Mouse (Mus musculus) layer of hippocampus, adult 9-10 months (tissue): ENCODE results near the gene Coa6.
A peak's percentile ranks its signal among the peaks of the same experiment; 100 is the strongest.
"Not testable (repeated sequence)": the region's sequence is repeated elsewhere in the genome, so short reads cannot be mapped to it uniquely, and the experiment has no call there.

Experiments used
- DNase-seq: peaks from one replicate; pipeline ENCODE4 v3.0.0; 2022; ENCODE audit warnings: low spot score

Coa6 gene

DNA sequence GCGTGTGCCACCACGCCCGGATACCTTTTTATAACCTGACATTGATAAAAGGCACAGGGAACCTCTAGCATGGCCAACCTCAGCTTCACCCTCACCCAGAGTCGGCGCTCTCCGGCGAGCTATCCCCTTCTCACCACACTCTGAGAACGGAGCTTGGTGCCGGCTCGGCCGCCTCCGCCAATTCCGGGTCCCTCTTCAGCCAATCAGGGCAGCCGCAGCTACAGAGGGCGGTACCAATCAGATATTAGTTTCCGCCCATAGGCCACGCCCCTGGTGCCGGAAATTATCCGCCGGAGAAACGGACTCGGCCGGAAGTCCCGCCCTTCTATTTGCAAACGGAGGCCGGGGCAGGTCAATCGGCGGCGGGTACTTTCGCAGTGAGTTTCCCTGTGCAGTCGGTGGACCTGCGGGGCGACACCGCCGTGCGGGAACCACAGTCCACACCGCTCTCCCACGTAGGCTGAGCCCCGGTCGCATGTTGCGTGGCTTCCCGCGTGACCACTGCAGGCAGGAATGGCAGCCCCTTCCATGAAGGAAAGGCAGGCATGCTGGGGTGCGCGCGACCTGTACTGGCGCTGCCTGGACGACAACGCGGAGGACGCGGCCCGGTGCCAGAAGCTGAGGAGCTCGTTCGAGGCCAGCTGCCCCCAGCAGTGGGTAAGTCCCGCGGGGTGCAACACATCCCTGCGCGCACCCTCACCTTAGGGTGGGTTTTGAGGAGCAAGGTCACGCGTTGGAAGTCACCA, at the start of gene Coa6:
TSS of gene Coa6 (plus strand) at position 342 of the 746 bp plus-strand sequence.
- DNase-seq: peak; percentile 93

- DNase-seq: no peak
These were observed 42.7 kb upstream of the Coa6 start for GRCm38 (mm10) chr8:126379580-126379979.

- no peak for DNase-seq
These were observed 42.2 kb upstream of the Coa6 start for GRCm38 (mm10) chr8:126380141-126380540.

GRCm38 (mm10) chr8:126381299-126381698, 41.0 kb upstream of the Coa6 start:
- DNase-seq: no peak

- no peak for DNase-seq
These were observed 40.1 kb upstream of the Coa6 start for GRCm38 (mm10) chr8:126382216-126382615.

GRCm38 (mm10) chr8:126382749-126383148, 39.6 kb upstream of the Coa6 start:
- DNase-seq: no peak

DNA sequence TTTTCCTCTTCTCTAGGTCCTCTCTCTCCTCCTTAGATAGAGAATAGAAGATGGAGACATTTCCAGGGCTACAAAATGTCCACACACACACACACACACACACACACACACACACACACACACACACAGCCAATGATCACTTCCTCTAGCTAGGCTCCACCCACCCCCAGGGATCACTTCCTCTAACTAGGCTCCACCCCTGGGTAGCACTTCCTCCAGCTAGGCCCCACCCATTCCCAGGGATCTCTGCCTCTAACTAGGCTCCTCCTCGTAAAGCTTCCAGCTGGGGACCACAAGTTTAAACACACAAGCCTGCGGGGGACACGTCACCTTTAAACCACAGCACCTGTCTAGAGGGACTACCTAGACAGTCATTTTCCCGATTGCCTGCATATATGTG, 34.7 kb upstream of the Coa6 start:
- no peak for DNase-seq

DNA sequence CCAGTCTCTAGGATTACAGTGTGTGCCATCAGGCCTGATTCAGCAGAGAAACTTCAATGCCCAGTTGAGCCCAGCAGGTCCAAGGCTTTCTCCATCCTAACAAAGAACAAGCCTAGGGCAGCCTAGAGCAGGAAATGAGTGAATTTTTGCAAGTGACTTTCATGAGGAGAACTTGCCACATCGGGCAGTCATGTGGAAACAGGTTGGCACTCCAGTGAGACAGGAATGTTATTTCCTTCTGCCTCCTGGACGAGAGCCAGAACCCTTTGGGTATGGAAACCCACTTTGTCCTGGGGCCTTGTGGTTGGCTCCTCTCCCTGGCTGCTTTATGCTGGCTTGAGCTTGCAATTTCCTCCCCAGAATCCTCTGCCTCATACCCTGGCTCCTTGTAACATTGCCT, 30.8 kb upstream of the Coa6 start:
- no peak for DNase-seq

GRCm38 (mm10) chr8:126395386-126395785, 26.9 kb upstream of the Coa6 start:
- no peak for DNase-seq

- no peak for DNase-seq
These were observed 26.4 kb upstream of the Coa6 start for GRCm38 (mm10) chr8:126395917-126396316.

GRCm38 (mm10) chr8:126398349-126398748, 24.0 kb upstream of the Coa6 start:
- DNase-seq: no peak

GRCm38 (mm10) chr8:126404550-126404949, 17.8 kb upstream of the Coa6 start:
- DNase-seq: not testable (repeated sequence)

DNA sequence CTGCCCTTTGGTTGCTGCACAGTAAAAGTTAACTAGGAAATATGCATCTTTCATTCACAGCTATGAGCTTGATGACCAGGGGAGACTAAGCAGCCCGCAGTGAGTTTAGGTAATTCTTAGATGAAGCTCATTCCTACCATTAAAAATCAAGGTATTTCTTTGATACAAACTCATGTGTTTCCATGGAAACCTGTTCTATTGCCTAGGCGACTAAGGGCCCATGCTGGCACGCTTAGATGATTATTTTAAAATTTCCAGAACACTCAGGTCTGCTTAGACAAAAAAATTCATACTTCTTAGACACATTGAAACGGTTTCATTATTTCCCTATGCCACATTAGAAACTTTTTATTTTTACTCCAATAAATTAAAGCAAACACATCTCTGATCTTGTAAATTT, 17.3 kb upstream of the Coa6 start:
- no peak for DNase-seq

GRCm38 (mm10) chr8:126420834-126421233, 1.5 kb upstream of the Coa6 start:
- no peak for DNase-seq

GRCm38 (mm10) chr8:126422920-126423300, 595 bp downstream of the Coa6 start:
- no peak for DNase-seq

DNA sequence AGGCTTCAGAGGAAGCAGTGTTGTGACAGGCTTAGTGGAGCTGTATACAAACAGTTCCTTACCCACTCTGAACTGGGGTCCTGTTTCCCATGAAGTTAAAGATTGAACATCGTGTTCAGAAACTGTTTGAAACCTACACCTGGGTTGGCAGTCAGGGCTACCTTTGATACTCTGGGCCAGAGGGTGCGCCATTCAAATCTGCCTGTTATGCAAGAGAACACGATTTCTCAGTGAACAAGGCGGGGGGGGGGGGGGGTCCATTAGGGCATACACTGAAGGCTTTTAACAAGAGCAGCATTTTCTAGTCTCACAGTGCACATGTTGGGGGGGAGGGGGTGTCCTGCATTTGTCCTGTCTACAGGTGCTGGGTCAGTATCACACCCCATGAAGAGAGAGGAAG, 1.8 kb downstream of the Coa6 start:
- DNase-seq: no peak

DNA sequence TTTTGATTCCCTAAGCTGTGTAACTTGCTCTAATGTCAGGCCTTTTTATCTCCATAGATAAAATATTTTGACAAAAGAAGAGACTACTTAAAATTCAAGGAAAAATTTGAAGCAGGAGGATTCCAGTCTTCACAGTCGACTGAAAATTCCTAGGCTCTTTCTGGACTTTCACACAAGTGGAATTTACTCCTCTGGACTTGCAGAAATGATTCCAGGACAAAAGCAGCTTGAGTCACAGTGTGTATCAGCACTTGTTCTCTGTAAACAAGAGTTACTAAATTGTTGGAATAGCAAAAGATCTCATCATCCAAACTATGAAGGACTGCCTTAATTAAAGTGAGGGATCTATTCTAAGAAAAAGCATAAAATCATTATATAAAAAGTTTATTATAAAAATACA, 2.6 kb downstream of the Coa6 start:
- no peak for DNase-seq

DNA sequence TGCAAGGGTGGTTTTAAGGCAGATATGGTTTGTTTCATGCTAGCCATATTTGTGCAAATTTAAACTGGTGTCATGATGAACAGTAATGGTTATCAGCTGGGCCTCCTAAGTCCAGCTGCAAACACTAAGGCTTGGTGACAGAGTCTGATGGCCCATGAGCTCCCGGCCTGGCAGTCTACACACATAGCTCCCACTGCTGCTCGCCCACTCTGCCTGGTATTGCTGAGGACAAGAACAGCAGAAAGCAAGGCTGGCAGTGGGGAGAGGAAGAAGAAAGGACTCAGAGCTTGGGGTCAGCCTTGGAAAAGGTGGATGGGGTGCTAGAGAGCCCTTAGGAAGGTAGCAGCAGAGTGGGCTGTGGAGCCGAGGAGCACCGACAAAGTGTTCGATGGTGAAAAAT, 7.3 kb downstream of the Coa6 start:
- no peak for DNase-seq

- DNase-seq: no peak
These were observed 11.5 kb downstream of the Coa6 start for GRCm38 (mm10) chr8:126433827-126434226.

DNA sequence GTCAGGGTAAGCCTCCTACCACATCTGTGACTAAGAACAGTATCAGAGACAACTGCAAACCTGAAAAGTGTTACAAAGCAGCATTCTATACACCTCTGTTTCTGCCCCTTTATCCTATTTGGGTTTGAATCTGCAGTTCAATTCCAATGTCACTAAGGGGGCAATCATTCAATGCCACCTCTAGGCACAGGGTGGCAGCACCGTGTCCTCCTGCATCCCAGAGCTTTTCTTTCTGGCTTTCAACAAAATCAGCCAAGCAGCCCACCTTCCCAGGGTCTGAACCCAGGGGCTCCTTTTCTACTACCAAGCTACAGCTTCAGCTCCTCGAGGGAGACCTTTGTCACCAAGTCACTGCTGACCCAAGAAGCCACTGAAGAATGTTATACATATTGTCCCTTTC, 16.6 kb downstream of the Coa6 start:
- DNase-seq: no peak

DNA sequence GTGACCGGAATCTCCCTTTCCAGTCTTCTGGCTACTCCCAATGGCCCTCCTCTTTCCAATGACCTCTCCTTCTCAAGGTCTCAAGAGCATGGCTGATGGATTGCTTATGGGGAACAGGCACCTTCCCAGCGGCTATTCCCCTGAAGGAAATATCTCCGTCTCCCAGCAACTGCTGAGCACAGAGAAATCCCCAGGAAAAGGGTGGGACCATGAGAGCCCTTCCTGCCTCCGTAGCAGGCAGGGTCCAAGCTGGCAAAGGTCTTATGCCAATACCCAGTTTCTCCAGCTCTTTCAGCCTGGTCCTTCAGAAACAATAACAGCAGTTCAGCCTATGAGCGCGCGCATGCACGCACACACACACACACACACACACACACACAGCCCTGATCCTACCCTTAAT, 28.8 kb downstream of the Coa6 start:
- no peak for DNase-seq

DNA sequence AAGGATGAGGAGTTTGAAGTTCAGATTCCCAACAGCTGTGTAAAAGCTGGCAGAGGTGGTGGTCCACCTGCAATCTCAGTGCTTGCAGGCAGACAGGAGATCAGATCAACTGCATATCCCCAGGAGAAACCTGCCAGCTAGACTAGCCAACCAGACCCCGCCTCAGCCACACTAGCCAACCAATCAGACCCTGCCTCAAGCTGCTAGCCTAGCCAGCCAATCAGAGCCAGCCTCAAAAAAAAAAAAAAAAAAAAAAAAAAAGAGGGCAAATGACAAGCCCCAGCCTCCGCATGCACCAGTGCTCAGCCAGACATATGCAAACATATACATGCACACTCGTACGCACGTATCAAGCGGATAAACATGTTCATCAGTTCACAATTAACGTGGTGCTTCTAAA, 33.1 kb downstream of the Coa6 start:
- no peak for DNase-seq

GRCm38 (mm10) chr8:126460274-126460673, 38.0 kb downstream of the Coa6 start:
- no peak for DNase-seq

GRCm38 (mm10) chr8:126461735-126462134, 39.4 kb downstream of the Coa6 start:
- no peak for DNase-seq
